Mouse (Mus musculus): ENCODE measurements around the gene Klk1b11.
"Not testable (repeated sequence)": the region's sequence is repeated elsewhere in the genome, so short reads cannot be mapped to it uniquely, and the experiment has no call there.

Klk1b11 gene

GRCm38 (mm10) chr7:43995577-43995976 lies at the start of gene Klk1b11:
Gene Klk1b11 (plus strand): TSS chr7:43995877.
- not testable (repeated sequence) for DNase-seq

DNA sequence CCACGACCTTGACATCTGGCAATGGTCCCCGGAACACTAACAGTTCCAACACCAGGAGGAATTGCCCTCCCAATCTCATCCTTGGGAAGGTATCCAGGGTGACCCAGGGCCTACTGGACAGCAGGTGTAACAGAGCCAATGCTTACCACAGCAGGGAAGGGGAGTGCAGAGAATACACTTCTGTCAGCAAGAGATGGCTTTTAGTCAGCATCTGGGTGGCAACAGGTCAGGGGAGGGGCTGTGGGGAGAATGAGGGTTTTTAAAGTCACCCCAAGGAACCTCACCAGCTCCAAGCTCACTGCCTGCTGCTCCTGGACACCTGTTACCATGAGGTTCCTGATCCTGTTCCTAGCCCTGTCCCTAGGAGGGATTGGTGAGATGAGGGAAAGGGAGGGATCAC lies 45.3 kb upstream of the Klk1b11 start, which contains the start of gene Klk1b8:
Gene Klk1b8 (plus strand): TSS at position 301 of the 400 bp plus-strand sequence.
- no peak for DNase-seq

DNA sequence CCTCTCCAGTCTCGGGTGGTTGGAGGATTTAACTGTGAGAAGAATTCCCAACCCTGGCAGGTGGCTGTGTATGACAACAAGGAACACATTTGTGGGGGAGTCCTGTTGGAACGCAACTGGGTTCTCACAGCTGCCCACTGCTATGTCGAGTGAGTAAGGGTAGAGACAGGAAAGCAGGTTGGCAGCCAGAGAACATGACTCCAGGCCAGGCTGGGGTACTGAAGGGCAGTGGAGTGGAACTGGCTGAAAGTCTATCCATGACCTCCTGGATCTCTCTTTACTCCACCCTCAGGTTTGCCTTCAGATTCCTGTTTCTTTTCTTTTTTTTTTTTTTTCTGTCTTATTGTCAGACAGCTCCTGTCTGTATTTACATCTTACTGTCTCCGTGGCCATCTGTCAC lies 43.0 kb upstream of the Klk1b11 start:
- no peak for DNase-seq

GRCm38 (mm10) chr7:43966451-43966850 lies 29.2 kb upstream of the Klk1b11 start, which contains the start of gene Klk1b1:
Gene Klk1b1 (plus strand): TSS chr7:43966751.
- no peak for DNase-seq

DNA sequence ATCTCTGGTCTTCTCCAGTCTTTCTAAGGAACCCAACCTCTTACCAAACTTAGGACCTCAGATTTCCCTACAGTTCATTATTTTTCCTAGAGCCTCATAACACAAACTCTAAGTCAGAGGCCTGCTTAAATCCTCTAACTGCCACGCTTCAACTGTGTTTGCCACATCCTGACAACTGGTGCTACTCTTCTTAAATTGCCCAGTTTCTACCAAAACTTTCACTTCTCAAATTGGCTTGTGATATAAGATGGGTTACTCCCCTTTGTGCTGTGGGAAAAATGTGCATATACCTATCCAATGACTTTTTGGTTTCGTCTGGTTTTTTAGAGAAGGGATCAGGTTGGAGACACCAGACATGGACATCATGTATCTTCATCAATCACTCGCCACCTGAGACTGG lies 28.6 kb upstream of the Klk1b11 start:
- no peak for DNase-seq

DNA sequence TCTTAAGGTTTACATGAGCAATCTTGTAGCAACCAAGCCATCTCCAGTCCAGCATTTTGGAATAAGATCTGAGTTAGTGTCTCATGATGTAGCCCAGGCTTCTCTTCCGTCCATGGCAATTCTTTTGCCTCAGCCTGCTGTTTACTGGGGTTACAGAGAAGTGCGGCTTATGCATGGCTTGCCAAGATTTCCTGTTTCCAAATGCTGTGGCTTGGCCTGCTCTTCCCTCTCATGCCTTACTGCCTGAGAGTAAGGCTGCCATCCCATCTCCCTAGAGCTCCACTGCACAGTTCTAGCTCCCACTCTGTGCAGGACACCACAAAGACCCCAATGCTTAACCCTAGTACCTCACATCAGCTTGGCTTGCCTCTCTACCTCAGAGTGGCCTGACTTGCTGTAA lies 28.1 kb upstream of the Klk1b11 start:
- DNase-seq = no peak

DNA sequence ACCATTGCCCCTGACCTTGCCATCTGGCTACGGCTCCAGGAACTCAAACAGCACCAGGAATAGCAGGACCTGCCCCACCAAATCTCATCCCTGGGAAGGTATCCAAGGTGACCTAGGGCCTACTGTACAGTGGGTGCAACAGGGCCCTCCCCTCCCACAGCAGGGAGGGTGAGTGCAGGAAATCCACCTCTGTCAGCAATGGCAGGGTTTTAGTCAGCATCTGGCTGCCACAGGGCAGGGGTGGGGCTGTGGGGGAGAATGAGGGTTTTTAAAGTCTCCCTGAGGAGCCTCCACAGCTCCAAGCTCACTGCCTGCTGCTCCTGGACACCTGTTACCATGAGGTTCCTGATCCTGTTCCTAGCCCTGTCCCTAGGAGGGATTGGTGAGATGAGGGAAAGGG lies 19.9 kb upstream of the Klk1b11 start, which contains the start of gene Klk1b9:
Gene Klk1b9 (plus strand): TSS at position 301 of the 400 bp plus-strand sequence.
- DNase-seq = not testable (repeated sequence)

GRCm38 (mm10) chr7:43985657-43986056 lies 10.0 kb upstream of the Klk1b11 start:
- DNase-seq = no peak

DNA sequence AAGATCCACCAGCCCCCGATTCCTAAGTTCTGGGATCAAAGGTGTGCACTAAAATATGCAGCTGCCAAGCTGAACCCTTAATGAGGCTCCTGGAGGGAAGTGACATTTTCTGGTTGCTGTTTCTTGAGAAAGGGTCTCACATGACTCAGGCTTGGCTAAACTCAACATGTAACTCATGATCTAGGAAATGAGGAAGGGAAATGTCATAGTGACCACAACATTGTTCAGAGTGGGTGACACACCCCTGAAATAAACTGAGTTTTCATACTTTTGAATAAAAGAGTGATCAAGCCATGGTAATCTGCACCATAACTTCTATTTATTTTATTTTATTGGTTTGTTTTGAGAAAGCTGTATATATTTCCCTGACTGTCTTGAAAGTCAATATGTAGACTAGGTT lies 856 bp upstream of the Klk1b11 start:
- not testable (repeated sequence) for DNase-seq

GRCm38 (mm10) chr7:44004847-44005246 lies 9.2 kb downstream of the Klk1b11 start:
- DNase-seq = no peak

DNA sequence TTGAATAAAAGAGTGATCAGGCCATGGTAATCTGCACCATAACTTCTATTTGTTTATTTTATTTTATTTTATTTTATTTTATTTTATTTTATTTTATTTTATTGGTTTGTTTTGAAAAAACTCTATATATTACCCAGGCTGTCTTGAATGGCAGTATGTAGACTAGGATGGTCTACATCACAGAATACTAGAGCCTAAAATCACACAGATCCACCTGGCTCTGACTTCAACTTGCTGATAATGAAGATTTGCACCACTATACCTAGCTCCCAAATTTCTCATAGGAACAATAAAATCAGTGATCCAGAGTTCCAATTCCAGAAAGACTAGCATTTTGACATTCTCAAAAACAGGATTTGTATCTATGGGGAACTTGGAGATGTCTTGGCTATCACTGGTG lies 16.2 kb downstream of the Klk1b11 start, which contains the start of gene Klk1b26:
Gene Klk1b26 (plus strand): TSS at position 301 of the 400 bp plus-strand sequence.
- DNase-seq = not testable (repeated sequence)

DNA sequence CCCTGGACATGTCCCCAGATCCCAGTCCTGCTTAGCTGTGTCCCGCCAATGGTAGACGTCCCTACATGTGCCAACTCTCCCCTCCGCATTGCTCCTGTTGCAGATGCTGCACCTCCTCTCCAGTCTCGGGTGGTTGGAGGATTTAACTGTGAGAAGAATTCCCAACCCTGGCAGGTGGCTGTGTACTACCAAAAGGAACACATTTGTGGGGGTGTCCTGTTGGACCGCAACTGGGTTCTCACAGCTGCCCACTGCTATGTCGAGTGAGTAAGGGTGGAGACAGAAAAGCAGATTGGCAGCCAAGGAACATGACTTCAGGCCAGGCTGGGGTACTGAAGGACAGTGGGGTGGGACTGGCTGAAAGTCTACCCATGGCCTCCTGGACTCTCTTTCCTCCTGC lies 19.0 kb downstream of the Klk1b11 start:
- DNase-seq = not testable (repeated sequence)

DNA sequence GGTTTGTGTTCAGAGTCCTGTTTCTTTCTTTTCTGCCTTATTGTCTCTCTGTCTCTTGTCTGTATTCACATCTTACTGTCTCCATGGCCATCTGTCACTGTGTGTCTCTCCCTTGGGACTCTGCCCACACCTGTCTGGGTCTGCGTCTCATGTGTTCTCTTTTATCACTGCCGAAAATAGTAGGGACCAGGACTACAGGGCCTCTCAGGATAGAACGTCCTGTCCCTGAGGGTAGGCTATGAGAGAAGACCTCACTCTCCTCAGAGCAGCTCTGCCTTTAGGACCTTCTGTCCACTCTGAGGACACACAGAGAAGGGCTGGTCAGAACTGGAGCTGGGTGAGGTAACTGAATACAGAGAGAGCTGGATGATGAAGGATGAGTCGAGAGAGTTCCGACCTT lies 19.4 kb downstream of the Klk1b11 start:
- no peak for DNase-seq
